Mouse (Mus musculus): ENCODE data around the gene Per2. TPM values are rescaled to one million over a fixed set of nuclear protein-coding genes. Genes with fewer than 3 reads are reported as not detected.

The Per2 gene
- total RNA-seq, 2 experiments from 2014 or later = 12.3 to 18.9 TPM

DNA sequence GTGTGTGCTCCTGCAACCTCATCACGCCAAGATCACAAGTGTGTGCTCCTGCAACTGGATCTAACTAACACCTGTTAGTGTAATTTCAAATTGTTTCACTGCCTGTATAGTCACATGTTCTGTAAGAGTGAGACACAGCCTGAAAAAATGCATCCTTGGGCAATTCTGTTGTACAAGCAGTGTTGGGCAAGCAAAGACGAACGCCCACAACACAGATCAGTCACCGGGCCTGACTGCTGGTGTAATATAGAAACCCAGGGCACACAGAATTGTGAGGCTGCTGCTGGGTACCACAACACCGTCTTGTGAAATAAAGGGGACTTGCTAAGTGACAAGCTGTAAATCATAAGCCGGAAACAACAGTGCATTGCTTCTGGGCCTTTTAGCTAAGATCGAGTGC, 21.6 kb downstream of the Per2 start:
- intact Hi-C loops (cut with DNase I) = no loop called here
- DNase-seq = no peak

DNA sequence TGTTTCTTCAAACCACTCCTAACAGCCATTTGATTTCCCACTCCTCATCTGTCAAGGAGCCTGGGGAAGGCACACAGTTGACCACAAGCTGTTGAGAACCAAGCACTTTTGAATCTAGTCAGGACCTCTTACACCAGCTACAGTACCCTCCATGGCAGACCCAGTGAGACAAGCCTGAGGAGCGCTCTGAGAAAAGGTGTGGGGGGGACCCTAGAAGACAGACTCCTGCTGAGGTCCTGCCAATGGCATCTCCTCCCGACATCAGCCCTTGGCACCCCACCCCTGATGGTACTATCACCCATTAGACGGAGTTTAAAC, 22.1 kb downstream of the Per2 start:
- intact Hi-C loops (cut with DNase I) = no loop called here
- DNase-seq = no peak

- intact Hi-C loops (cut with DNase I) = no loop called here
- peak; percentile 86 to 89 for DNase-seq
Observed at GRCm38 (mm10) chr1:91436380-91437082, 22.6 kb downstream of the Per2 start.

DNA sequence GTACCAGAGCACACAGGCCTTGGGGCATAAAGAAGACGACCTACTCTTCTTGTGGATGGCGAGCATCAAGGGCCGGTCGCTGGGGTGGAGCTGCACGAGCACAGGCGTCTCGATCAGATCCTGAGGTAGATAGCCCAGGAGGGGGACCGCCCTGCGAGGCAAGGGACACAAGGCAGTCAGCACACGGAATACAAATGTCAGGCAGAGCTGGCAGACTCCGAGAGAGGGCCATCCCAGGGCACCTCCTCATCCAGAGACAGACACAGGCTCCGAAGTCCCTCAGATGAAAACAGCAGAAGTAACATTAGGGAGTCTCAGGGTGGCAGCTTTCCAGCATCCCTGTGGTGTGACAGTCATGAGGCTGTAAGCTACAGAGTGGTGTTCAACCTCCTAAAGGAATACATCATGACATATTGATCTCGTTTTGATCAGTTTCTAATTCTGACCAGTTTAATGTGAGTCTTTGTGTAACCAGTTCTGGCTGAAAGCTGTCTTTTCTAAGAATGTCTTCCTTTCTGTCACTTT, 23.5 kb downstream of the Per2 start:
- intact Hi-C loops (cut with DNase I) = no loop called here
- no peak for DNase-seq

GRCm38 (mm10) chr1:91434905-91435304, 24.2 kb downstream of the Per2 start:
- intact Hi-C loops (cut with DNase I) = no loop called here
- DNase-seq = no peak

DNA sequence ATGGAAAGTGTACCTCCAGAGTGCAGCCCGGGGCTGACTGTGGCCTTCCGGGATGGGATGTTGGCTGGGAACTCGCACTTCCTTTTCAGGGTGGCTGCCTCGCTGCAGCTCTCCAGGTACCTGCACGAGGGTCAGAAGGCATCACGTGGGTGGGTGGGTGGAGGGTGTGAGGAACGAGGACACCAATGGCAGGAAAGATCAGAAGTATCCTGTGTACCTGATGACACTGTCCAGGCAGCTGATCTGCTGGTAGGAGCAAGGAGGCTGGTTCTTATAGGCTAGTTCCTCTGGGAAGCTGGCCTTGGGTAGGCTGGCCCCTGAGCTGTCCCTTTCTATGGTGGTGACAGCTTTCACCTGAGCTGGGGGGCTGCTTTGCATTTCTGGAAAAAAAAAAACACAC, 28.4 kb downstream of the Per2 start:
- intact Hi-C loops (cut with DNase I) = no loop called here
- DNase-seq = no peak

GRCm38 (mm10) chr1:91429212-91429611, 29.9 kb downstream of the Per2 start:
- intact Hi-C loops (cut with DNase I) = no loop called here
- no peak for DNase-seq

DNA sequence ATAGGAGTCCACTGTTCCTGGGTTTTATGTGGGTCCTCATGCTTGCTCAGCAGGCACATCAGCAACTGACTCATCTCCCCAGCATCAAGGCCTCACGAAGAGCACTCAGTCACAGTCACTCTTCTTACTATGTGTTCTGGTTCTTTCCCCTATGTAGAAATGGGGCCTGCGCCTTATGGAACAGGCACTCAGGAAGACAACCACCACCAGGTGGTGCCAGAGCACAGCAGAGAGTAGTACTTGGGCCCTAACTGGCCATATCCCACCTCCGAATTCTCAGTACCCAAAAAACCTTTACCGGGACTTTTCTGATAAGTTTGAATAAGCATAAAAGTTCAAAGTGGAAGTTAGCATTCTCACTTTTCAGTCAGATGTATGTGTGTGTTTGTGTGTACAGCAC, 30.5 kb downstream of the Per2 start:
- DNase-seq = peak; percentile 87 to 93
- intact Hi-C loops (cut with DNase I) = loop anchor here (1.0 kb wide), 2 partner anchors 31 to 55 kb away; partner anchors contain the start of gene Per2

DNA sequence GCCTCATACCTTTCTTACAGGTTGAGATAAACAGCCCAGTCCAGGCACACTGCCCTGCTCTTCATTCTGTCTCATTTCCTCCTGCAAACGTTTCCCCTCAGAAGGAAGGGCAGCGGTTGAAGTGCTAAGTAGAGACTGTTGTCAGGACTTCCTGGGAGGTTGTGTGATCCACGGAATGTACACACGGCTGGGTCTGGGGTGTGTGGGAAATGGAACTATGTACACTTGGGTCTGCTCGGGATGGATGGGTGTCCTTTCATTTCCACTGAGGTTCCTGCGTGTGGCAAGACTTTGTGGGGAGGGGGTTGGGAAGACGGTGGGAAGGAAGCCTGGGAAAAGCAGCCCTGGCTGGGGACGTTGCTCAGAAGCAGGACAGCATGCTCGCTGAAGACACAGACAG, 32.7 kb downstream of the Per2 start:
- intact Hi-C loops (cut with DNase I) = loop anchor here (2.0 kb wide), 1 partner anchor 64 kb away; no protein-coding TSS in a partner anchor
- DNase-seq = no peak

DNA sequence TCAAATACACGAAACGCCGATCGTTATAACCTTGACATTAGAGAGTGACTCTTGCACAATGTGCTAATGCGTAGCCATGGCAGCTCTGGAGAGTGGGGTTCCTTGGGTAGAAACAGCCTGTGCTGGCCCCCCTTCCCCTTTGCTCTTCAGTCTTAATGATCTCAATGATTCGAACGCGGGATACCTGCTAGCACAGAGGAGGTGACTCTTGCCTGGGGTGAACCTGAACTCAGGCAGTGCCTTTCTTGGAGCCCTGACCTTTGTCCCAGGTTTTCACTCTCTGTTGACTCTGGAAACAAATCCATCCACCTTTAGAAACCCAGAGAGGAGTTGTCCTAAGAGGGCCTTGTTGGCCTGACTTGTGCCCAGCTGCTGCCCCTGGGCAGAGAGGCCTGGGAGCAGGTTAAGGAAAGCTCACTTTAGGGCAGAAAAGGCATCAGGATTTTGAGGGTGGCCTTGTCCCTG, 38.5 kb downstream of the Per2 start:
- DNase-seq = no peak
- intact Hi-C loops (cut with DNase I) = no loop called here

DNA sequence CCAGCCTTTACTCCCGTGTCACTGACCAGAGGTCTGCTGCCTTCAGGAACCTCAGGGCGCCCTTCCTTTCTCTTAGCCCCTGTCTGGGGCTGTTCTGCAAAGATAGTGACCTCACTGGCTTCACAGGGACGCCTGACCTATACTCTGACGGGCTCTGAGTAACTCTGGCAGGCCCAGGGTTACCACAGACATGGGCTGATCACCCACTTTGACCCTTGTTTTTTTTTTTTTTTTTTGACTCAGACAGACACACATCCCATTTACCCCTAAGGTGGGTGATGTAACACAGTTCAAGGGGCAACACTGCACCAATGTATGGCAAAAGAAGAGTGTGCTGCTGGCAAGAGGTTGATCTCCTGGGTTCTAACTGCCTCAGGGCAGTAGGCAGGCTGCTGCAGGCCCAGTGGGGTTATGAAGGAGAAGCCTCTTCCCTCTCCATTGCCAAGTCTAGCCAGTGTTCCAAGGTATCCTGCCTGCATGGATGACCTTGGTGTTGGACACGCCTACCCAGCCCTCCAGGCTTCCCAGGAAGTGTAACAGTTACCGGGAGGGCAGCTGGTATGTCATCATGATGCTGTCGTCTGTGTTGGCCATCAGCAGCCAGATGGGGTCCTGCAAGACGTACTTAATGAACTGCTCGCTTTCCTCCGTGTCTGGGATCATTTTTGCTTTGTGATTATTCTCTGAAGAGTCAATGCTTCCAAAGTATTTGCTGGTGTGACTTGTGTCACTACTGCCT, 39.1 kb downstream of the Per2 start:
- intact Hi-C loops (cut with DNase I) = no loop called here
- no peak for DNase-seq

DNA sequence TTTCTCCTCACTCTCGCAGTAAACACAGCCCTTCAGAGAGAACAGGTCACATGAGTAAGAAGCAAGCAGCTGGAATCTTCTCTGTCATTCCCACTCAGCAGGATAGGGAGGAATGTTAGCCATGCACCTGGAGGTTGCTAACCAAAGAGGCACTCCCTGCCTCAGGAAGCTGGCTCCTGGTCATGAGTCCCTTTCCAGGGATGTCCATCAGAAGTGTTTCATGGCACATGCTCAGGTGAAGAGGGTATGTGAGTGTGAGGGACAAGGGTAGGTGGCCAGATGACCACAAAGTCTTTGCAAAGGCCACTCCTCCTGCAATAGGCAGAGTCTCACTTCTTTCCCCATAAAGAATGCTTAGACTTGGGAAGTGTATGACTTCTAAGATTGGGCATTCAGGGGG, 41.1 kb downstream of the Per2 start:
- DNase-seq = no peak
- intact Hi-C loops (cut with DNase I) = no loop called here

GRCm38 (mm10) chr1:91415311-91415710, 43.8 kb downstream of the Per2 start:
- intact Hi-C loops (cut with DNase I) = no loop called here
- no peak for DNase-seq

- no peak for DNase-seq
- intact Hi-C loops (cut with DNase I) = no loop called here
Observed at GRCm38 (mm10) chr1:91414903-91415302, 44.2 kb downstream of the Per2 start.

DNA sequence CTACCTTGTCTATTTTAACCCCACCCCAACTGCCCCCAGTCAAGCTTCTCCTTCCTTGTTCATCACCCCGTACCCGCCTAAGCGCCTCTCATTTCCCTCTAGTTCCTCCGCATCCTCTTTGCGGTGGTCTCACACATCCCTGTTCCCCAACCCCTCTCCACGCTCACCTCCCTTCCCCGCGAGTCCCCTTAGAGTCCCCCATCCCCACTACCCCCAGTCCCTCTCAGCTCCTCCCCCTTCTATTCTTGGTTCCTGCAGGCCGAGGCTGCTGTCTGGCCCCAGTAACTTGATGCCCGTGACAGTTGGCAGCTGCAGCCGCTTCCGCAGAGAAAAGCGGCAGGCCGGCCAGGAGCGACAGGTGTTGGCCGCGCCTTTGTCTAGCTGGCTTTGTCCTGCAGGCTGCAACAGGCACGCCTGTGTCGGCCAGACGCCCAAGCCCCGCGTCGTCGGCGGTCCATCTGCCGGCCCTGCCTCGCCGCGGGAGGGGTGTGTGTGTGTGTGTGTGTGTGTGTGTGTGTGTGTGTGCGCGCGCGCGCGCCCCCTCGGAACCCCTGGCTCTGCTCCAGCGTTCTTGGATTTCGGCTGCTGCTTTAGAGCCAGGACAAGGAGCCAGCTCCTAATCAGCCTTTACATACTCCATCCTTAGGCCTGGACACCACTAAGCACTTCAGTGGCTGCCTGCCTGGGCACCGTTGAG, 45.1 kb downstream of the Per2 start, which contains the start of gene Hes6:
Gene Hes6, minus strand, starts transcription at position 141 of the 697 bp plus-strand sequence.
- DNase-seq = peak; percentile 85 to 89
- intact Hi-C loops (cut with DNase I) = no loop called here

DNA sequence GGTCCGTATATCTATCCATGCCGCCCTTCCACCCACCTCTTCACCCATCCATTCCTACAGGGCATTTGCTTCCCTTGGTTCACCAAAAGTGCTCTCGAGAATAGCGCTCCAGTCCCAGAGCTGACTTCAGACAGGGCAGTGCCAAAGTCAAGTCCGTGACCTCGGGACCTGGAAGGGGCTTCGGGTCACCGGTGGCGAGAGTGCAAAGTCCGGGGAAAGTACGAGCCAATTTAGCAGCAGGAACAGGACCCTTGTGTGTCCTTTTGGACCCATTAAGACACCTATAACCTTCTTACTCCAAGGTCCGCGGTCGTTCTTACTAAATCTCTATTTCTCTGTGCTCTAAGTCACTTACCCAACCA, 45.6 kb downstream of the Per2 start:
- intact Hi-C loops (cut with DNase I) = no loop called here
- no peak for DNase-seq

DNA sequence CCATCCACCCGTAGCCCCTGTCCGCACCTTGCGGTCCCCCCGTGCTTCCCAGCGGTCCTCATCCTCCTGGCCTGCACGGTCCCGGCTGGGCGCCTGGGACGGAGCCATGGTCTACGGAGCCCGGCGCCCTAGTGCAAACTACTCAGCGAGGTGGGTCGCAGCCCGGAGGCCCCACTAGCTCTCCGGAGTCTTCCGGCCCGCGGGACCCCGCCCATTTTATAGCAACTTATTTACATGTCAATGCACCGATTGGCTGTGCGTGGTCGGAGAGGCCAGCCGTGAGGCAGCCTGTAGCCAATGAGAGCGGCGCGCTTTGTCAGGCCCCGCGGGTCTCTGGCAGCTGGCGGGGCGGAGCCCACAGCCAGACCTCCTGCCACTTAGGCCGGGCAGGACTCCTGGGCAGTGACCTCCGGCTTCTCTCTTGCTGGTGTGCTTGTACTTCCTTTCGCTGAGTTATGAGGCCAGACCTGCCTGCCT, 46.1 kb downstream of the Per2 start:
- peak; percentile 94 for DNase-seq
- intact Hi-C loops (cut with DNase I) = no loop called here

DNA sequence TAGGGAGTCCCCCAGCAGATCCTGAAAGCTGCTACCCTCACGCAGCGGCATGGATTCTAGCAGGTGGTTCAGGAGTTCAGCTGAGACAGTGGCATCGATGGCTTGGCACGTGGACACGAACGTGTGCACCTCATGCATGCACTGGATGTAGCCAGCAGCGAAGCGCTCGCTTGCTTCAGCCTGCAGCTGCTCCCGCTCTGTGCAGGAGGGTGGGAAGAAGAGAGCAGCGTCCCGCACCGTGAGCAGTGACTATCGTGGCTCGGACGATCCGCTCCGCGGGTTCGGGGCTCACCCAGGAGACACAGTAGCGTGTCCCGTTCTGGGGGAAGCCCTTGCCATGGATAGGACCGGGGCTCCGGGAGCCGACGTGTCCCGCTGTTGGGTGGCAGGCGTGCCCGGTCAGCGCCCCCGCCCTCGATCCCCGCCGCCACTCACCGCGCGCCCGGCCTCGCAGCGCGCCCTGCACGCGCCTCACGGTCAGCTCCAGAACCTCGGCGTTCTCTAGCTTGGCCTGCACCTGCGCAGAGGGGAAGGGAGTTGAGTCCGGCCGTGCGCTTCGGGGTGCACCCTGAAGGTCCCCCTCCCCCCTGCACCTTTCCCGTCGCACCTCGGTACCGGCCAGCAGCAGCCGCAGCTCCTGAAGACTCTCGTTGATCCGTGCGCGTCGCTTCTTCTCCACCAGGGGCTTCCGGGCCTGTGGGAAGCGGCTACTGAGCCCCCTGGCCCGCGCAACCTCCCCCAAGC, 46.7 kb downstream of the Per2 start:
- DNase-seq = no peak

DNA sequence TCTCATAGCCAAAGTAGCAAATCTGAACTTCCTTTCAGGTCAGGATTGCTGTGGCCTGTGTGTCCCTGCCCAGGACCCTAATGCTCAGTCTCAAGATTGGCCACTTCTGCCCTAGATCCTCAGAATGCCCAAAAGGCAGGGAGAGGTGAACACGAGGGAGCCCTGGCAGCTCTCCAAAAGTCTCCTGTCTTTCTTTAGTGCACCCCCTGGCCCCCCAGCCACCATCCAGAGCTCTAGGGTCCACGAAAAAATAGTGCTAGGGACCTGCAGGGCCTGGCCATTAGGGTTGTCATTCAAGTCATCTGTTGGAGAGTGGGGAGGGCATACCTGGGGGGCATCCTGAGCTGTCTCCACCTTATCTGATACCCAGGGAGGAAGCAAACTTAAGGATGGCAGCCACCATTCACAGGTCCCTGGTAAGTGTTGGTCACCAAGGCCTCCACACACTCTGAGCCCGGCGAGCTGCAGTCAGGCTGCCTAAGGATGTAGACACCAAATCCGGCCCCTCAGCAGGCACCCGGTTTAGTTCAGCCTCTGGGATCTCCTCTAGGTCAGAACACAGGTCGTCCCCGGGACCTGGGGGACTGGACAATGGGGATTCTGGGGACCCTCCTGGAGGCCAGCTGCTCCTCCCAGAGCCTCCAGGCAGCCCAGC, 47.4 kb downstream of the Per2 start:
- no peak for DNase-seq
- intact Hi-C loops (cut with DNase I) = no loop called here

More for the DNA sequence above, 46.7 kb downstream of the Per2 start:
- intact Hi-C loops (cut with DNase I) = no loop called here

DNA sequence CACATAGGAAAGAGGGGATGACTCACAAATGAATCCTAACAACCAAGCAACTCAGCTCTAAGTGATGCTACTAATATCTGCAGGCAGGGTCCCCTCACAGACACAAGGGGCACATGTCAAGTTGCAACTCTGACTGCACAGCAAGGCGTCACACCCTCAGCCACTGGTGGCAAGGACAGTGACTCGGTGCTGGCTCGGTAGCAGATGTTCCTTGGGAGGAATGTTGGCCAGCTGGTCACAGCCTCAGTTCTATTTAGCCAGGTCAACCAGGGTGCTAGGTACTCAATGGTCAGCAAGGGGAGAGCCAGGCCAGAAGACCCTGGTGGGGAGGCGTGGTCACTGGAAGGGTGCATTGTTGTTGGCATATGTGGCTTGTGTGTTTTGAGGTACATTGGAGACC, 51.3 kb downstream of the Per2 start:
- no peak for DNase-seq
- intact Hi-C loops (cut with DNase I) = no loop called here
